Mouse (Mus musculus) thymus, postnatal 4 days (tissue): Measurements from ENCODE around the gene Gm49321.

Experiments used
- DNase-seq: peaks from one replicate; pipeline ENCODE4 v3.0.0; 2021

The Gm49321 gene

DNA sequence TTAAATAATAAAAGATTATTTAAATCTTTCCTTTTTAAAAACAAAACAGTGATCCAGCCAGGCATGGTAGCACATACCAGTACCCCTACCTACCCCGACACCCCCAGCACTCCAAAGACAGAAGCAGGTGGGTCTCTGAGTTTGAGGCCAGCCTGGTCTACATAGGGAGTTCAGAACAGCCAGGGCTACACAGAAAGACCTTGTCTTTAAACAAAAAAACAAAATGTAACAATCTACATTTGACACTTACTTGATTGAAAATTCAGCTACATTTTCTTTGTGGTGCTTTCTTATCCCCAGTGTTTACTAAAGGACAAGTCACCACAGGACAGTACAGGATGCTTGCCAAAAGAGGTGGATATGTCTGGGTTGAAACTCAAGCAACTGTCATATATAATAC lies at the start of gene Gm49321:
Gene Gm49321 (plus strand): TSS at position 301 of the 400 bp plus-strand sequence.
- no peak for DNase-seq

DNA sequence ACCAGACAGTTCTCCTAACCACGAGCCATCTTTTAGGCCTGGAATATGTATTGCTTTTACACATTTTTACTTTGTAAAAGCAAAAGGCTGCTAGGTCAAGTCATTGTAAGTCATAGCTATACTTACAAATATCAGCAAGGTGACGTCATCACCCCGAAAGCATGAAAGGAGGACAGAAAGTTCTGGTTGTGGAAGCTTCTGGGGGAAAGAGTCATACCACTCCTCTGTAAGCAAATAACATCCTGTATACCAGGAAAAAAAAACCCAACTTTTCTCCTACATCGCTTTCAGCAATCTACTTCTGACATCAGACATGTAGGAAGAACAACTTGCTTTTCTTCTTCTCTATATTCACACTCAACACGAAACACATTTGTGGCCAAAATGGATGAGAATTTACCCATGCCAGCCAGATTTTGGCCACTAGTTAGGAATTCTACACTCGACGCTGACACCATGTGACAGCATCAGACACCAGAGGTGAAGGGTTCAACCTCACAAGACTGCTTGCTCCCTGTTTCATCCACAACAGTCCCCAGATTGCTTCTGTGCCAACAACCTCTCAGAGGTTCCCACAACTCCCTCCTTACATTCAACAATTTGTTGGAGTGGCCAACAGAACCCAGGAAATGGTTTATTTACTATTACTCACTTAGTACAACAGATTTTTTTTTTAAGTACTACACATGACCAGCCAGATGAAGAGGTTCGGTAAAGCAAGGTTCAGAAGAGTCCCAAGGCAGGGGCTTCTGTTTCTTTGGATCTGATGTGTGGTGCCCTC lies 49.3 kb upstream of the Gm49321 start:
- no peak for DNase-seq

DNA sequence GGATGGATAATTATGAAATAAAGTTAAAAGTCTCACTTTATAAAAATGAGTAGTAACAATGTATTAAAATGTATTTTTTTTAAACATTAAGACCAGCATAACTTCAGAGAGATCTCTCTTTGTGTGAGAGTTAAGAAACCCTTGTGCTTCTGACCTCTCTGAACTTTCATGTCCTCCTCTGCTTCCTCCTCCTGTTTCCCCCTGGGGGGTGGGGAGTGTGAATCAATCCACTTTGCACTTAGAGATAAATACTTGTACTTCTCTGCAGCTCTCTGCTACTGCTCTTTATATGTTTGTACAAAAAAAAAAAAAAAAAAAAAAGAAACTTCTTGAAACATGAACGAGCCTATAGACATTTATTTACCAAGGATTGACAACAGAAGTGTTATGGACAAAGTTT lies 47.9 kb upstream of the Gm49321 start:
- DNase-seq: no peak

- DNase-seq: no peak
Measured at GRCm38 (mm10) chr12:73890086-73890485, 47.4 kb upstream of the Gm49321 start.

GRCm38 (mm10) chr12:73892616-73893015 lies 44.8 kb upstream of the Gm49321 start:
- no peak for DNase-seq

GRCm38 (mm10) chr12:73894838-73895237 lies 42.6 kb upstream of the Gm49321 start:
- DNase-seq: no peak

GRCm38 (mm10) chr12:73895674-73896073 lies 41.8 kb upstream of the Gm49321 start:
- DNase-seq: no peak

GRCm38 (mm10) chr12:73896471-73896870 lies 41.0 kb upstream of the Gm49321 start:
- no peak for DNase-seq

- DNase-seq: no peak
Measured at GRCm38 (mm10) chr12:73898281-73898680, 39.2 kb upstream of the Gm49321 start.

GRCm38 (mm10) chr12:73904133-73904934 lies 33.1 kb upstream of the Gm49321 start:
- DNase-seq: no peak

GRCm38 (mm10) chr12:73905041-73905440 lies 32.4 kb upstream of the Gm49321 start:
- no peak for DNase-seq

DNA sequence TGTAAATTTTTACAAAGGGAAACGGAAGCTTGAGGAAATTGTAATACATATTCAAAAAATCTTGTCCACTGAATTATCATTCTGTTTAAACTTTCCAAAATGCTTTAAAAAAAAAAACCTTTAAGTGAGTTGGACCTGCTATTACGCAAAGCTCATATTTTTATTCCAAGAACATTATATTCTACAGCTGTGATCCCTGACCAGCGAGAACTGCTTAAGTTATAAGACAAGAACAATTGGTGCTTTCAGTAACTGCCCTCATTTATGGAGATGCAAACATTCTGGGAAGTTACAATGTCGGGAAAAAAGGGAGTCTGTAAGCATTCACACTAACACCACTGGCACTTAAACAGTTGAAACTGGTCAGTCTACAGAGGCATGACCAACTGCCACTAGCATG lies 31.9 kb upstream of the Gm49321 start:
- DNase-seq: no peak

- DNase-seq: no peak
Measured at GRCm38 (mm10) chr12:73907079-73907672, 30.3 kb upstream of the Gm49321 start.

GRCm38 (mm10) chr12:73907673-73908150 lies 29.7 kb upstream of the Gm49321 start:
- peak; percentile 97 for DNase-seq

- DNase-seq: peak; percentile 79
Measured at GRCm38 (mm10) chr12:73908274-73909012, 29.0 kb upstream of the Gm49321 start.

- DNase-seq: peak; percentile 24
Measured at GRCm38 (mm10) chr12:73909013-73909575, 28.4 kb upstream of the Gm49321 start.

DNA sequence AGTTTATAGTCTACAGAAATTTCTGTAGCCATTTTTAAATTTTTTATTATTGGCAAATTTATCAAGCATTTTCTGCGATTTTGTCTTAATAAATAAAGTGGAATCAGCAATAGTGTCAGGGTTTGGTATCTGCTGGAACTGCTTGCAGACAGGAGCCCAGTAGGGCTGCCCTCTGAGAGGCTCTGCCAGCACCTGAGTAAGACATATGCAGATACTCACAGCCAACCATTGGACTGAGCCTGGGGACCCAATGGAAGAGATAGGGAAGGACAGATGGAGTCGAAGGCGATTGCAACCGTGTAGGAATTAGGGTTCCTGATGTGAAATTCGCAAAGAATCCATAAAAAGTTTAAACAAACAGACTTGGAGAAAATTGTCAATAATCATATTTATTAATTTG lies 19.0 kb upstream of the Gm49321 start:
- no peak for DNase-seq

DNA sequence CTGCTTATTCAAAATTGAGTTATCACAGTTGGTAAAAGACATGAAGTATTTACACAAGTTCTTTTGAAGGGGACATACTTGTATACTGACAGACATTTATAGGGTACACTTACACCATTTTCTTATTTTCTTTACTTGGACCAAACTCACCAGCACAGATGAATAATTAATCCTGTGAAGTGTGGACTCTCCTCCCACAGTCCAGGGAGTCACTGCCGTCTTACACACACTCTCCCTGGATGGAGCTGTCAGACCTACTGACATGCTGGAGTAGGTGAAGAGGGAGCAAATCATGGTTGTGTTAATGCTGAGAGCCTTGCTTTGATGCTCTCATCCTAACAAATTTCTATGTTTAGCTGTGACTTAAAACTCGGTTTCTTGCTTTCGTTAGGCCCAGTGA lies 7.2 kb upstream of the Gm49321 start:
- no peak for DNase-seq

- peak; percentile 77 for DNase-seq
Measured at GRCm38 (mm10) chr12:73931274-73931673, 6.2 kb upstream of the Gm49321 start.

DNA sequence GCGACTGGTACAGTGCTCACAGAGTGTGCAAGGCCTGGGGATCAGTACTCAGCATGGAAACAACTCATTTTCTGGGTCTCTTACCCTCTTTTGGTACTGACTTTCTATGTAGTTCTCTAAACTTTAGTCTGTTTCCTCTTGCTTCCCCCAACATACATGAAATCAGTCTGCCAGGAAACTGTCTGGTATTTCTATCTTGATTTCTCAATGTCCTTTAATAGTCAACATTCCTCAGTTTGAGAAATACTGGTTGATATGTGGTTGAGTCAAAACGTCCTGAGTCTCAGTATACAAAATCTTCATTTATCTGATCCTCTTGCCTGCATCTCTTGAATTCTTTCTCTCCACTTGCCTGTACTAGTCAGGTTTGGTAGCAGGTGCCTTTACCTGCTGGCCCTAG lies 2.9 kb upstream of the Gm49321 start:
- DNase-seq: no peak

DNA sequence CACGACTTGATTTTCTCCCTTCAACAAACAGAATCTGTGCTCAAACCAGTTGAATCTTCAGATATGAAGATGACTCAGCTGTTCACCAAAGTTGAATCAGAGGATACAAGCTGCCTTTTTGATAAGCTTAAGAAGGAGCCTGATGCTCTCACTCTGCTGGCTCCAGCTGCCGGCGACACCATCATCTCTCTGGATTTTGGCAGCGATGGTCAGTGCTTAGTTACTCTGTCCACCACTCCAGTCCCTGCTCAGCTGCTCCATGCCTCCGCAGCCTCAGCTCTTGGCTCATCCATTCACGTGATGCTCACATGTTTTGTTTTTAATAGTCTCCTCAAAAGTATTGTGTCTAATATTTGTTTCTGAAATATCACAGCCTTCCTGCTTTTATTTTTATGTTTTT lies 2.1 kb downstream of the Gm49321 start:
- no peak for DNase-seq

GRCm38 (mm10) chr12:73948415-73948814 lies 11.0 kb downstream of the Gm49321 start:
- DNase-seq: no peak
